Mouse (Mus musculus) adrenal gland, postnatal 4 days (tissue): ENCODE measurements around the gene Ppp1r21. TPM values are rescaled to one million over a fixed set of nuclear protein-coding genes. Genes with fewer than 3 reads are reported as not detected.

Experiments used
- DNase-seq, 2 experiments: peaks; one replicate each; pipeline ENCODE4 v3.0.0; 2021 to 2022; ENCODE audit warnings: low spot score in 2 of 2, mixed read lengths in 2 of 2
- total RNA-seq, 2 experiments: library from RNA; stranded (reverse); gene quantifications; 2 replicates each; pipeline ENCODE4 v1.2.3; 2021

Gene Ppp1r21
- total RNA-seq, 2 experiments from 2014 or later: 43.9 to 49.9 TPM

- DNase-seq: no peak
Measured at GRCm38 (mm10) chr17:88569807-88570540, 40.1 kb downstream of the Ppp1r21 start.

GRCm38 (mm10) chr17:88570784-88571183 lies 40.9 kb downstream of the Ppp1r21 start:
- no peak for DNase-seq

- no peak for DNase-seq
Measured at GRCm38 (mm10) chr17:88574811-88575210, 44.9 kb downstream of the Ppp1r21 start.

GRCm38 (mm10) chr17:88578522-88579242 lies 48.8 kb downstream of the Ppp1r21 start:
- no peak for DNase-seq

- DNase-seq: no peak
Measured at GRCm38 (mm10) chr17:88580556-88580955, 50.6 kb downstream of the Ppp1r21 start.

- no peak for DNase-seq
Measured at GRCm38 (mm10) chr17:88581511-88582021, 51.6 kb downstream of the Ppp1r21 start.

- no peak for DNase-seq
Measured at GRCm38 (mm10) chr17:88582999-88583398, 53.1 kb downstream of the Ppp1r21 start.

- no peak for DNase-seq
Measured at GRCm38 (mm10) chr17:88583411-88583810, 53.5 kb downstream of the Ppp1r21 start.

GRCm38 (mm10) chr17:88587371-88587770 lies 57.5 kb downstream of the Ppp1r21 start:
- DNase-seq: no peak

GRCm38 (mm10) chr17:88588228-88588627 lies 58.3 kb downstream of the Ppp1r21 start:
- no peak for DNase-seq

GRCm38 (mm10) chr17:88590251-88590650 lies 60.3 kb downstream of the Ppp1r21 start:
- no peak for DNase-seq

- DNase-seq: no peak
Measured at GRCm38 (mm10) chr17:88595071-88595470, 65.2 kb downstream of the Ppp1r21 start.

- DNase-seq: no peak
Measured at GRCm38 (mm10) chr17:88596068-88596467, 66.2 kb downstream of the Ppp1r21 start.

- no peak for DNase-seq
Measured at GRCm38 (mm10) chr17:88596544-88597221, 66.8 kb downstream of the Ppp1r21 start.

- peak; percentile 42 to 58 for DNase-seq
Measured at GRCm38 (mm10) chr17:88597222-88598055, 67.5 kb downstream of the Ppp1r21 start, which contains the start of gene Ston1. Gene Ston1, plus strand, starts transcription at chr17:88597684.

GRCm38 (mm10) chr17:88598056-88598420 lies 68.1 kb downstream of the Ppp1r21 start:
- no peak for DNase-seq

GRCm38 (mm10) chr17:88598570-88599368 lies 68.9 kb downstream of the Ppp1r21 start:
- no peak for DNase-seq

GRCm38 (mm10) chr17:88600492-88601026 lies 70.6 kb downstream of the Ppp1r21 start:
- no peak for DNase-seq

- no peak for DNase-seq
Measured at GRCm38 (mm10) chr17:88603943-88604342, 74.0 kb downstream of the Ppp1r21 start.

- DNase-seq: no peak
Measured at GRCm38 (mm10) chr17:88606056-88606455, 76.1 kb downstream of the Ppp1r21 start.
